Mouse (Mus musculus) hematopoietic stem cell, adult 5-6 weeks (primary cell): ENCODE data around the gene Theg. TPM values are rescaled to one million over a fixed set of nuclear protein-coding genes. Genes with fewer than 3 reads are reported as not detected.

Experiments used
- ATAC-seq, 2 experiments: fragments of 125-278 bp in 1 of 2; replicated peaks in 1 of 2; 2 replicates each; pipeline ENCODE4 v1.8.0; 2016 to 2017; ENCODE audit warnings: inconsistent platforms in 2 of 2, mild to moderate bottlenecking in 2 of 2, moderate number of reproducible peaks in 2 of 2, low read depth in 1 of 2, moderate TSS enrichment in 1 of 2; ENCODE audit not compliant: low FRiP score in 2 of 2, poor library complexity in 2 of 2, severe bottlenecking in 2 of 2, insufficient read depth in 1 of 2, low TSS enrichment in 1 of 2
- total RNA-seq: library from RNA; stranded (forward); fragments of 172-1452, 232-1000 nt; gene quantifications from 2 replicates; pipeline ENCODE4 v1.2.3, GENCODE M21; 2017

Gene Theg
- total RNA-seq, 1 experiment from 2014 or later = not detected

GRCm38 (mm10) chr10:79530721-79531120 lies 56.4 kb downstream of the Theg start:
- ATAC-seq = no peak

GRCm38 (mm10) chr10:79530241-79530640 lies 56.9 kb downstream of the Theg start:
- ATAC-seq = no peak

GRCm38 (mm10) chr10:79528081-79528480 lies 59.0 kb downstream of the Theg start:
- ATAC-seq = no peak

DNA sequence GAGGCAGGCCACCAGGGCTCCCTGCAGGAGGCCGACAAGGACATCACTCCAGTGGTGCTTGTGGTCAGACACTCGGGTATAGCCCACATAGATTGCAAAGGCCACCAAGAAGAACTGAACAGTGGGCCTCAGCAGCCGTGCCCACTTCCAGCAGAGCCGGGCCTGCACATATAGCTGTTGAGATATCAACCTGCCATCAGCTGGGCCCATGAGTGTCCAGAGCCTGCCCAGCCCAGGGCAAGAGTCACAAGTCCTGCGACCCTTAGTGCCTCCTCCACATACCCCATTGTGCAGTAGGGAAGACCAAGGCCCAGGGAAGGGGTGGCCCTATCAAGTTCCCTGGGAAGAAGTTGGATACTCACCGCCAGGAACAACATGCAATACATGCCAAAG lies 59.7 kb downstream of the Theg start:
- ATAC-seq = no peak

DNA sequence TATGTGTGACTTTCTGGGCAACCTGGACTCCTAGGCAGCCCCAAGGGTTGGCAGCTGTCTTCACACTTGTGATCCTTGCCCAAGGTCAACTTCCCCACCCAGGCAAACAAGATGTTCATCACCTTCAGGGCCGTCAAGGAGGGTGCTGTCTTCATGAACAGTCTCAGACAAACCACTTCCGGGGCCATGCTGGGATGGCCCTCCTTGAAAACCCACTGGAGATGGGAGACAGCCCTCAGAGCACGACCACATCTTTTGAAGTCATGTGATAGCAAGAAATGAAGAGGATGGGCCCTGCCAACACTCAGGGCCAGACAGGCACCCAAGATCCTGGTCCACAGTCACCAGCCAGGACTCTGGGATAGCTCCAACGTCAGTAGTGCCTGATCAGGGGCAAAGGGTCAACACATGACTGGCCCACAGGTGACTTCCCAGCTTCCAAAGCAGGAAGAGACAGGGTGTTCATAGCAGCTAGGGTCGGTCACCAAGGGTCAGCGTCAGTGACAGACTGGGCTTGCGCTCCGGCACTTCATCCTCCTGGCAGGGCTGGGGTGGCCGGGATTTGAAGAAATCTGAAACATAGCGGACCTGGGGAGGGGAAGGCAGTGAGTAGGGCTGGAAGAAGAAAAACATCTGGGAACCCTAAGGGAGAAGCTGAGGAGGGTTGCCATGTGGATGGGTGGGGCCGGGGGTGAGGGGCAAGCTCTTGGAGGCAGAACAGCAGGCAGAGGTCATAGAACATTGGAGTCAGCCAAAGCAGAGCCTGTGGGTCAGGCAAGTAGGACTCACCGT lies 60.3 kb downstream of the Theg start:
- ATAC-seq = no peak

Other genes with a start within 250 kb of the Theg start
- not detected in 2 replicates for gene Vmn2r82, start 230.8 kb downstream of the Theg start, total RNA-seq
- not detected in 2 replicates for gene Vmn2r83, start 118.6 kb downstream of the Theg start, total RNA-seq
- gene Plpp2, start 53.5 kb downstream of the Theg start, total RNA-seq = 7.4 and 11.1 TPM in 2 replicates
- 17.9 and 18.5 TPM in 2 replicates for gene Mier2, start 32.1 kb downstream of the Theg start, total RNA-seq
- 0.10 TPM in 1 of 2 replicates, not detected in the other for gene C2cd4c, start 26.7 kb upstream of the Theg start, total RNA-seq
- gene Shc2, start 50.6 kb upstream of the Theg start, total RNA-seq = not detected in 2 replicates
- not detected in 2 replicates for gene Odf3l2, start 58.4 kb upstream of the Theg start, total RNA-seq
- not detected in 2 replicates for gene Madcam1, start 77.2 kb upstream of the Theg start, total RNA-seq
- 0.50 and 7.2 TPM in 2 replicates for gene Tpgs1, start 82.0 kb upstream of the Theg start, total RNA-seq
- gene Cdc34, start 94.9 kb upstream of the Theg start, total RNA-seq = 64.2 and 65.0 TPM in 2 replicates
- 0.94 TPM in 1 of 2 replicates, not detected in the other for gene Gzmm, start 101.7 kb upstream of the Theg start, total RNA-seq
- gene Bsg, start 117.2 kb upstream of the Theg start, total RNA-seq = 203 and 235 TPM in 2 replicates
- 0.44 TPM in 1 of 2 replicates, not detected in the other for gene Hcn2, start 129.3 kb upstream of the Theg start, total RNA-seq
- gene Polrmt, start 159.2 kb upstream of the Theg start, total RNA-seq = 10.9 and 12.1 TPM in 2 replicates
- gene Fgf22, start 167.7 kb upstream of the Theg start, total RNA-seq = not detected in 2 replicates
- 16.1 and 21.7 TPM in 2 replicates for gene Rnf126, start 179.6 kb upstream of the Theg start, total RNA-seq
- 0.99 and 1.6 TPM in 2 replicates for gene Fstl3, start 189.9 kb upstream of the Theg start, total RNA-seq
- gene Prss57, start 203.6 kb upstream of the Theg start, total RNA-seq = 10.0 and 18.4 TPM in 2 replicates
- 8.8 and 12.4 TPM in 2 replicates for gene Palm, start 206.2 kb upstream of the Theg start, total RNA-seq
- gene Misp, start 233.7 kb upstream of the Theg start, total RNA-seq = 0.13 TPM in 1 of 2 replicates, not detected in the other